Mouse (Mus musculus) stomach, embryonic 16.5 days (tissue): ENCODE results near the gene Snx11. TPM values are rescaled to one million over a fixed set of nuclear protein-coding genes. Genes with fewer than 3 reads are reported as not detected.

Experiments used
- ATAC-seq: fragments of 200-750 bp; cut with Nextera tagmentation; 2 replicates; pipeline ENCODE4 v1.8.0; 2017; ENCODE audit warnings: moderate number of reproducible peaks, moderate TSS enrichment; ENCODE audit not compliant: insufficient read depth, low FRiP score
- H3K27ac ChIP-seq: fragments of 300-500 bp; sonication (generic); 2 replicates; pipeline ENCODE4 v1.5.1; 2014; ENCODE audit warnings: low read length
- H3K27me3 ChIP-seq: fragments of 300-500 bp; sonication (generic); 2 replicates; pipeline ENCODE4 v1.6.1; 2014; ENCODE audit warnings: low read length, control low read depth, mixed read lengths; ENCODE audit not compliant: control insufficient read depth, insufficient read depth
- H3K36me3 ChIP-seq: fragments of 300-500 bp; sonication (generic); 2 replicates; pipeline ENCODE4 v1.6.1; 2014; ENCODE audit warnings: low read length; ENCODE audit not compliant: control insufficient read depth, insufficient read depth
- H3K4me1 ChIP-seq: fragments of 300-500 bp; sonication (generic); 2 replicates; pipeline ENCODE4 v1.6.1; 2014; ENCODE audit warnings: low read length, control low read depth, mixed read lengths; ENCODE audit not compliant: control insufficient read depth, insufficient read depth
- H3K4me2 ChIP-seq: fragments of 300-500 bp; sonication (generic); 2 replicates; pipeline ENCODE4 v1.6.1; 2014; ENCODE audit warnings: low read depth, low read length, mixed read lengths
- H3K4me3 ChIP-seq: fragments of 300-500 bp; sonication (generic); replicated peaks from 2 replicates; pipeline ENCODE4 v1.5.1; 2014; ENCODE audit warnings: mild to moderate bottlenecking, low read length
- H3K9ac ChIP-seq: fragments of 300-500 bp; sonication (generic); 2 replicates; pipeline ENCODE4 v1.6.1; 2014; ENCODE audit warnings: low read length
- H3K9me3 ChIP-seq: fragments of 300-500 bp; sonication (generic); replicated peaks from 2 replicates; pipeline ENCODE4 v1.6.1; 2016; ENCODE audit warnings: low read length, control low read depth; ENCODE audit not compliant: control insufficient read depth
- WGBS: fragments of 180-500 bp; shearing (Covaris S2); extraction: QIAGEN DNeasy Blood & Tissue Kit; methylation state at CpG from one replicate; pipeline ENCODE4 v1.1.7; 2014; 5-methylcytosine and 5-hydroxymethylcytosine counted together
- polyA plus RNA-seq: library from polyadenylated mRNA; unstranded; fragments of >200 nt; fragmentation: Nextera tagmentation; extraction: Ambion mirVana; gene quantifications from 2 replicates; pipeline ENCODE4 v1.2.1, GENCODE M21; 2015

The Snx11 gene
- polyA plus RNA-seq, 1 experiment from 2014 or later, result 14.6 TPM

DNA sequence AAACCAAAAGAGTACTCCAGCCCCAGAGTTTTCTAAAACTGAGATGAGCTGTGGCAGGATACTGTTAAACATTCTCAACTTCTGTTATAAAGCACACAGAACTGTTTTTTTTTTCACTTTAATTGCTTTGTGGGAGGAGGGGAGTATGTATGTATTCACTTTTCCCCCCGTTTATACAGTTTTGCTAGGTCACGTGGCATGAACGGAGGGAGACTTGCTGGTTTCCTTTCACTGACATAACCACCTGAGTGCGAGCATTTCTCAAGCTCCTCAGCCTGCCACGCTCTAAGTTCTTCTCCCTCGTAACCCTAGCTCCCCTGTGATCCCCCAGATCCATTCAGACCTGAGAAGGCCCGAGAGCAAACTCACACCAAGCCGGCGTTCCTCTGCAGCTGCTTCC lies 4.9 kb downstream of the Snx11 start:
- Histone ChIP-seq H3K4me1 (0 out of 2 replicates have a peak, but pooled peaks cover 7% of the 10 kb centered on the region), H3K36me3 (peaks cover 3% of the 10 kb centered on the region; the same call in 1 of the 2 replicates)
- WGBS, result 89% methylated on average over 9 of the region's 9 CpGs

DNA sequence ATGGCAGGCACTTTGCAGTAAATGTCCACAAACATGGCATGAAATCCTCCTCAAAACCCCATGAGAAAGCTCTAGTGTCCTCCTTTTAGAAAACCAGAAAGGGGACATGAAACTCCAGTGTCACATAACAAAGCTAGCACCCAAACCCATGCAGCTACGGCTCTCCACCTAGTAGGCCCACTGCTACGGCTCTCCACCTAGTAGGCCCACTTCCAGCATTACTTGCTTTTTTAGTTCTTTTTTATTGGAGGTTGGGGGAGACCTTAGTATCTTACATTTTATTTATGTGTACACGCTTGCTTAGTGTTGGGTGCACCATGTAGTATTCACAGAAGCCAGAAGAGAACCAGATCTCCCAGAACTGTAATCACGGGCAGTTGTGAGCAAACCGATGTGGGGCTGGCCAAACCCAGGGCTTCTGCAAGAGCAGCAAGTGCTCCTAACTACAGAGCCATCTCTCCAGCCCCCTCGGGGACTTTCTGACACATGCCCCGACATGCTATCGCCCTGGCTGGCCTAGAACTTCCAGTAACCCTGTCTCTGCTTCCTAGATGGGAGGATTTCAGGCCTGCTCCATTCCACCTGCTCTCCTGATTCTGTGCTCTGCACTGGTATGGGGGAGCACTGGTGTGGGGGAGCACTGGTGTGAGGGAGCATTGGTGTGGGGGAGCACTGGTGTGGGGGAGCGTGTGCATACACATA lies 5.9 kb downstream of the Snx11 start:
- Histone ChIP-seq H3K27ac (no peak overlapping the region), H3K9ac (no peak overlapping the region), H3K36me3 (peaks cover 3% of the 10 kb centered on the region; the same call in 1 of the 2 replicates), H3K4me1 (0 out of 2 replicates have a peak, but pooled peaks cover 2% of the 10 kb centered on the region), H3K9me3 (no peaks in the 10 kb centered on the region), H3K4me2 (no peak overlapping the region), H3K4me3 (no peak overlapping the region), H3K27me3 (no peaks in the 10 kb centered on the region)
- ATAC-seq, result no peak
- WGBS, result 94% methylated on average over 9 of the region's 9 CpGs

More for the DNA sequence above, 4.9 kb downstream of the Snx11 start:
- Histone ChIP-seq H3K27ac (no peak overlapping the region), H3K27me3 (no peaks in the 10 kb centered on the region), H3K9ac (no peak overlapping the region), H3K4me3 (no peak overlapping the region), H3K4me2 (no peak overlapping the region), H3K9me3 (no peaks in the 10 kb centered on the region)
- ATAC-seq, result no peak

DNA sequence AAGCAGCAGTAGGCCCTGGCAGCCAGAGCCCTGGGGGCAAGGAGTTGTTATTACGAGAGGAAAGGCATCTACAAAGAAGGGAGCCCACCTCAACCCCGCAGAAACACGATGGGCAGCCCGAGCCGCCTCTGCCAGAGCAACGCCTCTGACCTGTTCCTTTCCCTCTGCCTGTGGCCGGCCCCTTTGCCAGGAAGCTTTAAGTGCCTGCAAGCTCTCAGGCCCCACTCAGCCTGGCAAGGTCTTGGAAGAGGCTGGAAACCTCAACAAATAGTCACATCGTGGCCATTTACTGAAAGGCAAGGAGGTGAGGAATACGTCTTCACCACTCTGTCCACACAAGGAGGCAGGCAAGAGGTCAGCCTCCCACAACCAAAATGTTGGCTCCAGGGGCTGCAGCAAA lies 9.1 kb downstream of the Snx11 start:
- peaks cover 3% of the 10 kb centered on the region; the same call in 1 of the 2 replicates for H3K36me3 ChIP-seq
- 53% methylated on average over 9 of the region's 9 CpGs for WGBS
- H3K4me1 ChIP-seq, result 0 out of 2 replicates have a peak, but pooled peaks cover 2% of the 10 kb centered on the region
- no peak overlapping the region for H3K4me2 ChIP-seq
- H3K27ac ChIP-seq, result 0 out of 2 replicates have a peak overlapping the region, but pooled peaks have one; percentile 35
- no peak overlapping the region for H3K9ac ChIP-seq
- ATAC-seq, result no peak
- no peaks in the 10 kb centered on the region for H3K9me3 ChIP-seq
- H3K27me3 ChIP-seq, result no peaks in the 10 kb centered on the region
- no peak overlapping the region for H3K4me3 ChIP-seq

DNA sequence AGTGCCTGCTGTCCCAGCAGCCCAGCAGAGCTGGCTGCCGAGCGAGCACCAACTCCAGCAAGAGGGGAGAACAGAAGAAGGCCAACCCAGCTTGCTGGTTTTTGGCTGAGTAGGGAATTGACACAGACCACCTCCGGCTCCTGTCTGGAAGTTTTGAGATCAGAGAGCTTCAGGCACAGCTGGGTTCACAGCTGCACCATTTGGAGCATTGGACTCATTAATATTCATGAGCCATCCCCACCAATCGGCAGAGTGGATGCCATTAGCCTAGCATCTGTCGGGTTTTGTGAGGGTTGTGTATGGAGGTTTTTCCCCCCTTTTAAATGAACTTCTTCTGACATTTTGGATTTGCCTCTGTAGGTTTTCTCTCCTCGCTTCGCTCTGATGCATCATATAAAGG lies 10.3 kb downstream of the Snx11 start:
- Histone ChIP-seq H3K4me3 (no peak overlapping the region), H3K27me3 (no peaks in the 10 kb centered on the region), H3K36me3 (peaks cover 3% of the 10 kb centered on the region; the same call in 1 of the 2 replicates), H3K27ac (no peak overlapping the region), H3K4me2 (no peak overlapping the region), H3K4me1 (0 out of 2 replicates have a peak, but pooled peaks cover 2% of the 10 kb centered on the region), H3K9me3 (no peaks in the 10 kb centered on the region), H3K9ac (no peak overlapping the region)
- 60% methylated on average over 7 of the region's 7 CpGs for WGBS
- ATAC-seq, result no peak

DNA sequence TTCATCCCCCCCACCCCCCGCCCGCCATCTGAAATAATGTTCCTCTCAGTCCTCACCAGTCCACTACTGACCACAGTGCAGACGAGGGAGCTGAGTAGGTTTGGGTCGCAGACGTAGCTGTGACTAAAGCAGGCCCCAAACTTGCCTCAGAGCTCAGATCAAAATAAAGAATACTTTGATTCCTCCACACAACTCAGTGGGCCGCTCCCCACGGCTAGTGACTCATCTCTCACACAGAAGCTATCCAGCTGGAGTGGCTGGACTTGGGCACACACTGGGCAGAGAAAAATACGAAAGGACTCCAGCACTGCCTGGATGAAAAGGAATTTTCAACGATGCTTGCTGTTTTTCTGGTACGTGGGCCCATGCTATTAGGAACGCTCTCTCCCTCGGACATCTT lies 10.8 kb downstream of the Snx11 start:
- H3K27ac ChIP-seq, result peak overlapping the region; percentile 73
- 68% methylated on average over 12 of the region's 12 CpGs for WGBS

GRCm38 (mm10) chr11:96765645-96766044 lies 11.7 kb downstream of the Snx11 start:
- Histone ChIP-seq H3K4me2 (no peak overlapping the region), H3K4me3 (no peak overlapping the region), H3K9ac (no peak overlapping the region), H3K4me1 (0 out of 2 replicates have a peak, but pooled peaks cover 2% of the 10 kb centered on the region), H3K27ac (peak overlapping the region; percentile 73), H3K9me3 (no peaks in the 10 kb centered on the region), H3K36me3 (peaks cover 3% of the 10 kb centered on the region; the same call in 1 of the 2 replicates), H3K27me3 (no peaks in the 10 kb centered on the region)
- peak; percentile 63; the same call in 1 of the 2 replicates for ATAC-seq
- 64% methylated on average over 7 of the region's 7 CpGs for WGBS

More for the DNA sequence above, 10.8 kb downstream of the Snx11 start:
- H3K4me3 ChIP-seq, result no peak overlapping the region
- H3K4me1 ChIP-seq, result 0 out of 2 replicates have a peak, but pooled peaks cover 2% of the 10 kb centered on the region
- H3K36me3 ChIP-seq, result peaks cover 3% of the 10 kb centered on the region; the same call in 1 of the 2 replicates
- H3K4me2 ChIP-seq, result no peak overlapping the region
- ATAC-seq, result no peak
- no peaks in the 10 kb centered on the region for H3K27me3 ChIP-seq
- H3K9me3 ChIP-seq, result no peaks in the 10 kb centered on the region
- 0 out of 2 replicates have a peak overlapping the region, but pooled peaks have one; percentile 11 for H3K9ac ChIP-seq

DNA sequence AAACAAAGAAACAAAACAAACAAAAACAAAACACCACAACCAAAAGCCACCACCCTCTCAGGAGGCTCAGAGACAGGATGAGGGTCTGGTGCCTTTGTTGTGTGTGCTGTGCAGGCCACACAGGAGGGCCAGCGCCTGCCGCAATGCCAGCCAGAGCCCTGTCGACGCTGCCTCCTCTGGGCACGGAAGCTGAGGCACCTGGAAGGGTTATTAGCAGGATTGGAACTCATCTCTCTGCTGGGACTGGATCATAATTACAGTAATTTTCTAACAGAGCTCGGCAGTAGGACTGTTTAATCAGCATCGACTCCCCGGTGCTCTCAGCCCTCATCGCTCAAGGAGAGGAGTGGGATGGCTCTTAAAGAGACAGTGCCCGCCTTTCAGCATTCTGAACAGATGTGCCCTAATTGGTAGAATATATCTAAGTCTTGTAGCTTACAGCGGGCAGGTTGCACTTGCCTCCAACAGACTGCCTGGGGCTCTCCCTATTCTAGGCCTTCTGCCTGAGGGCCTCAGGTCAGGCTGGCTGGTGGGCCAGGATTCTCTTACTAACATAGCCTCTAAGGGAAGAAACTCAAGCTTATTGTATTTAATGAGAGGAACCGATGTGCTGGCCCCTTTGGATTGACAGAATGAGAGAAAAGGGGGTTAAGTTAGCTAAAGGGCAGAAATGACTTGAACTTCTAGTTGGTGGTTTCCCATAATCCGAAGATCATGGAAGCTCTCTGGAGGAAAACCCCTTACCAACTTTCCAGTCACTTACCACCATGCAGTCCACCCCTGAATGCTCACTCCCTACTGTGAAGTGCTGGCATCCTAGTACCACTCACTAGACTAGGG lies 12.6 kb downstream of the Snx11 start:
- H3K4me3 ChIP-seq, result no peak overlapping the region
- no peaks in the 10 kb centered on the region for H3K27me3 ChIP-seq
- H3K9me3 ChIP-seq, result no peaks in the 10 kb centered on the region
- H3K4me1 ChIP-seq, result 0 out of 2 replicates have a peak, but pooled peaks cover 2% of the 10 kb centered on the region
- ATAC-seq, result no peak
- peak overlapping the region; percentile 33; the same call in 1 of the 2 replicates for H3K9ac ChIP-seq
- 59% methylated on average over 13 of the region's 13 CpGs for WGBS
- H3K4me2 ChIP-seq, result no peak overlapping the region
- H3K36me3 ChIP-seq, result no peaks in the 10 kb centered on the region
- H3K27ac ChIP-seq, result peak overlapping the region; percentile 73; the same call in 1 of the 2 replicates

- no peak overlapping the region for H3K27ac ChIP-seq
- 64% methylated on average over 15 of the region's 15 CpGs for WGBS
Measured at GRCm38 (mm10) chr11:96762742-96763470, 14.5 kb downstream of the Snx11 start.

More at GRCm38 (mm10) chr11:96762742-96763470, 14.5 kb downstream of the Snx11 start:
- Histone ChIP-seq H3K4me1 (0 out of 2 replicates have a peak, but pooled peaks cover 2% of the 10 kb centered on the region), H3K27me3 (no peaks in the 10 kb centered on the region), H3K9ac (0 out of 2 replicates have a peak overlapping the region, but pooled peaks have one; percentile 10), H3K4me3 (no peak overlapping the region), H3K4me2 (no peak overlapping the region), H3K36me3 (no peaks in the 10 kb centered on the region), H3K9me3 (no peaks in the 10 kb centered on the region)
- ATAC-seq, result no peak
